ENCODE assay signal across 29 mouse cellular contexts in the genomic region with DNA sequence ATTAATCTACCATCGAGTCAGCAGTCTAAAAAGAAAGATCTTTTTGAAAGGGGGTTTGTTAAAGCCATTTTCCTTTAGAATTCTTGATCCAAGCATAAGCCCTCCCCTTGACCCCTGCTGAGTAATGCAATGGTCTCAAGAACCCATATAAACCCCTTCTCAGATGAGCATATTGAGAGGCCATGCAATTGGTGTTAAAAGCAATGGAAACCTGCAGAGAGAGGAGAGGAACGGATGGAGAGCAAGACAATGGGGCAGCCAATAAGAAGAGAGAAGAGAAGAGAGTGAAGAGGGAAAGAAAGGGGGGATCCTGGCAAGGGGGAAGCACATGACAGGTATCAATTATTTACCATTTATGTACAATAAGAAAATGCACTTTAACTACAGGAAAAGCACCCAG.
DNase-seq lines count a peak whose midpoint lies in the region; ATAC-seq and TF ChIP-seq lines count a peak whose summit lies in the region.
"Had no signal": no experiment of that assay in that cellular context is flagged by ENCODE, and none has a peak within 500 bp of the region (broad histone marks: within the 10 kb centered on the region; RNA-seq: fewer than 3 reads in every experiment).

No protein-coding gene starts in this region.

- ATAC-seq in forebrain, postnatal 0 days, result no peak; the same call in 1 of the 2 replicates
- peak; percentile 41; the same call in 1 of the 2 replicates for ATAC-seq in forebrain, embryonic 13.5 days
- ATAC-seq in forebrain, embryonic 16.5 days, result peak; percentile 49; the same call in 1 of the 2 replicates
- ATAC-seq: intestine, postnatal 0 days; Patski had no signal

- no peaks in the 10 kb centered on the region for H3K9me3 ChIP-seq in forebrain, embryonic 10.5 days
- no peaks in the 10 kb centered on the region for H3K9me3 ChIP-seq in forebrain, postnatal 0 days (ENCODE audit: low read length)
- no peaks in the 10 kb centered on the region for H3K9me3 ChIP-seq in forebrain, embryonic 13.5 days (replicated peaks)
- H3K9me3 ChIP-seq in forebrain, embryonic 16.5 days (ENCODE audit: control insufficient read depth, low read length), result no peaks in the 10 kb centered on the region
- H3K9me3 ChIP-seq: embryonic facial prominence, embryonic 10.5 days; embryonic facial prominence, embryonic 13.5 days; G1E; heart, embryonic 15.5 days; hindbrain, embryonic 12.5 days; hindbrain, embryonic 15.5 days had no signal

- 17% methylated on average over 2 of the region's 2 CpGs for WGBS in forebrain, embryonic 10.5 days
- WGBS in forebrain, postnatal 0 days, result 9% methylated on average over 2 of the region's 2 CpGs
- WGBS in forebrain, embryonic 13.5 days, result 4% methylated on average over 2 of the region's 2 CpGs
- WGBS in forebrain, embryonic 16.5 days, result 6% methylated on average over 2 of the region's 2 CpGs

- DNase-seq in forebrain, embryonic 10.5 days (ENCODE audit: extremely low spot score, low spot score), result no peak
- DNase-seq in forebrain, postnatal 0 days, result no peak
- peak; percentile 74 for DNase-seq in brain, embryonic 14.5 days (ENCODE audit: low read depth)
- DNase-seq in thymus, postnatal 14 days, result no peak
- no peak for DNase-seq in thymus, postnatal 25 days
- DNase-seq: adrenal gland, postnatal 10 days; adrenal gland, postnatal 36 days; cerebellum, adult 11-12 months; cerebellum, adult 8-10 months; cerebellum, postnatal 10 days; cerebellum, postnatal 36 days; embryo, embryonic 11 days; gastrocnemius, adult 2 months; gastrocnemius, postnatal 14 days; heart, adult 18-20 months; heart, postnatal 10 days had no signal

- no peak for TF ChIP-seq CTCF in forebrain, postnatal 0 days (IDR thresholded peaks at IDR 0.05; ENCODE audit: low read depth)
- TF ChIP-seq CTCF in brain, embryonic 14.5 days (IDR thresholded peaks at IDR 0.05; ENCODE audit: borderline replicate concordance, extremely low read depth, insufficient read depth, insufficient read length), result no peak

- H3K27me3 ChIP-seq in forebrain, embryonic 10.5 days (ENCODE audit: poor library complexity, severe bottlenecking), result no peaks in the 10 kb centered on the region
- no peaks in the 10 kb centered on the region for H3K27me3 ChIP-seq in forebrain, postnatal 0 days (ENCODE audit: insufficient read depth, low read length)
- H3K27me3 ChIP-seq in forebrain, embryonic 13.5 days, result no peaks in the 10 kb centered on the region
- no peaks in the 10 kb centered on the region for H3K27me3 ChIP-seq in forebrain, embryonic 16.5 days (replicated peaks; ENCODE audit: control insufficient read depth, insufficient read depth, low read length)
- H3K27me3 ChIP-seq: CH12.LX; embryonic facial prominence, embryonic 13.5 days; heart, embryonic 12.5 days; heart, embryonic 15.5 days; hindbrain, embryonic 12.5 days; hindbrain, embryonic 15.5 days; Patski had no signal

- TF ChIP-seq POLR2A in brain, embryonic 14.5 days (IDR thresholded peaks at IDR 0.05; ENCODE audit: borderline replicate concordance, extremely low read depth, insufficient read depth, insufficient read length, poor library complexity, severe bottlenecking), result no peak

- H3K4me1 ChIP-seq in forebrain, embryonic 10.5 days, result peaks cover 19% of the 10 kb centered on the region
- H3K4me1 ChIP-seq in forebrain, postnatal 0 days (ENCODE audit: insufficient read depth), result no peaks in the 10 kb centered on the region
- H3K4me1 ChIP-seq in forebrain, embryonic 13.5 days, result peaks cover 9% of the 10 kb centered on the region; the same call in 1 of the 2 replicates
- peaks cover 4% of the 10 kb centered on the region; the same call in 1 of the 2 replicates for H3K4me1 ChIP-seq in forebrain, embryonic 16.5 days (replicated peaks; ENCODE audit: control insufficient read depth, insufficient read depth, low read length)
- H3K4me1 ChIP-seq: embryonic facial prominence, embryonic 10.5 days; embryonic facial prominence, embryonic 13.5 days; heart, embryonic 12.5 days; heart, embryonic 15.5 days; hindbrain, embryonic 12.5 days; hindbrain, embryonic 15.5 days had no signal

- no peak overlapping the region for H3K9ac ChIP-seq in forebrain, postnatal 0 days
- no peak overlapping the region for H3K9ac ChIP-seq in forebrain, embryonic 13.5 days
- H3K9ac ChIP-seq in forebrain, embryonic 16.5 days (replicated peaks; ENCODE audit: low read depth, low read length), result no peak overlapping the region
- H3K9ac ChIP-seq: embryonic facial prominence, embryonic 13.5 days; heart, embryonic 12.5 days; heart, embryonic 15.5 days; hindbrain, embryonic 12.5 days; hindbrain, embryonic 15.5 days had no signal

- H3K27ac ChIP-seq in forebrain, embryonic 10.5 days, result 0 out of 2 replicates have a peak overlapping the region, but pooled peaks have one; percentile 44
- no peak overlapping the region for H3K27ac ChIP-seq in forebrain, postnatal 0 days (ENCODE audit: low read depth, low read length)
- no peak overlapping the region for H3K27ac ChIP-seq in forebrain, embryonic 13.5 days
- no peak overlapping the region for H3K27ac ChIP-seq in forebrain, embryonic 16.5 days (ENCODE audit: low read length)
- H3K27ac ChIP-seq: embryonic facial prominence, embryonic 10.5 days; embryonic facial prominence, embryonic 13.5 days; gastrocnemius, adult 2 months; heart, embryonic 15.5 days; hindbrain, embryonic 12.5 days; hindbrain, embryonic 15.5 days had no signal

- H3K4me3 ChIP-seq in forebrain, embryonic 10.5 days, result no peak overlapping the region
- H3K4me3 ChIP-seq in forebrain, postnatal 0 days (ENCODE audit: low read depth, low read length), result no peak overlapping the region
- H3K4me3 ChIP-seq in forebrain, embryonic 13.5 days, result no peak overlapping the region
- no peak overlapping the region for H3K4me3 ChIP-seq in forebrain, embryonic 16.5 days (replicated peaks; ENCODE audit: low read length)
- H3K4me3 ChIP-seq: embryonic facial prominence, embryonic 10.5 days; embryonic facial prominence, embryonic 13.5 days; erythroblast, embryonic 14.5 days; gastrocnemius, adult 2 months; heart, embryonic 12.5 days; heart, embryonic 15.5 days; hindbrain, embryonic 12.5 days; hindbrain, embryonic 15.5 days had no signal

- no peaks in the 10 kb centered on the region for H3K36me3 ChIP-seq in forebrain, embryonic 10.5 days (replicated peaks)
- H3K36me3 ChIP-seq in forebrain, postnatal 0 days (ENCODE audit: insufficient read depth), result no peaks in the 10 kb centered on the region
- no peaks in the 10 kb centered on the region for H3K36me3 ChIP-seq in forebrain, embryonic 13.5 days (ENCODE audit: poor library complexity, severe bottlenecking)
- H3K36me3 ChIP-seq in forebrain, embryonic 16.5 days (ENCODE audit: control insufficient read depth, insufficient read depth), result no peaks in the 10 kb centered on the region
- H3K36me3 ChIP-seq: embryonic facial prominence, embryonic 10.5 days; embryonic facial prominence, embryonic 13.5 days; G1E; heart, embryonic 12.5 days; heart, embryonic 15.5 days; hindbrain, embryonic 12.5 days; hindbrain, embryonic 15.5 days had no signal

- H3K4me2 ChIP-seq in forebrain, postnatal 0 days (ENCODE audit: low read depth), result no peak overlapping the region
- no peak overlapping the region for H3K4me2 ChIP-seq in forebrain, embryonic 13.5 days
- H3K4me2 ChIP-seq in forebrain, embryonic 16.5 days (ENCODE audit: low read length), result no peak overlapping the region
- H3K4me2 ChIP-seq: embryonic facial prominence, embryonic 13.5 days; heart, embryonic 12.5 days; heart, embryonic 15.5 days; hindbrain, embryonic 12.5 days; hindbrain, embryonic 15.5 days had no signal
